Mouse (Mus musculus) layer of hippocampus, postnatal 10 days (tissue): ENCODE data around the gene Ccm2. TPM values are rescaled to one million over a fixed set of nuclear protein-coding genes. Genes with fewer than 3 reads are reported as not detected.

ENCODE experiments used
- DNase-seq, 2 experiments: peaks; one replicate each; pipeline ENCODE4 v3.0.0; 2021; ENCODE audit warnings: low spot score in 2 of 2
- total RNA-seq, 2 experiments: library from RNA; stranded (reverse); gene quantifications; 2 replicates each; pipeline ENCODE4 v1.2.3; 2021

The Ccm2 gene
- total RNA-seq, 2 experiments from 2014 or later, result 52.4 to 57.9 TPM

- peak; percentile 99 for DNase-seq
Measured at GRCm38 (mm10) chr11:6528186-6529006, 18.3 kb upstream of the Ccm2 start.

- DNase-seq, result no peak
Measured at GRCm38 (mm10) chr11:6529961-6530360, 16.7 kb upstream of the Ccm2 start.

DNA sequence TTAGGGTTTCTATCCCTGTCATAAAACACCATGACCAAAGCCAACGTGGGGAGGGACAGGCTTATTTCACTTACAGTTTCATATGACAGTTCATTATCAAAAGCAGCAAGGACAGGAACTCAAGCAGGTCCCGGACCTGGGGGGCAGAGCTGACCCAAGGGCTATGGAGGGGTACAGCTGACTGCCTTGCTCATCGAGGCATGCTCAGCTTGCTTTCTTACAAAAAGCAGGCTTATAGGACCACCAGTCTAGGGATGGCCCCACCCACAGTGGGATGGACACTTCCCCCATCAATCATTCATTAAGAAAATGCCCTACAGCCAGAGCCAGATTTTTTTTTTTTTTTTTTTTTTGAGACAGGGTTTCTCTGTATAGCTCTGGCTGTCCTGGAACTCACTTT is 15.9 kb upstream of the Ccm2 start:
- DNase-seq, result no peak

GRCm38 (mm10) chr11:6544683-6545082 is 2.0 kb upstream of the Ccm2 start:
- DNase-seq, result no peak

DNA sequence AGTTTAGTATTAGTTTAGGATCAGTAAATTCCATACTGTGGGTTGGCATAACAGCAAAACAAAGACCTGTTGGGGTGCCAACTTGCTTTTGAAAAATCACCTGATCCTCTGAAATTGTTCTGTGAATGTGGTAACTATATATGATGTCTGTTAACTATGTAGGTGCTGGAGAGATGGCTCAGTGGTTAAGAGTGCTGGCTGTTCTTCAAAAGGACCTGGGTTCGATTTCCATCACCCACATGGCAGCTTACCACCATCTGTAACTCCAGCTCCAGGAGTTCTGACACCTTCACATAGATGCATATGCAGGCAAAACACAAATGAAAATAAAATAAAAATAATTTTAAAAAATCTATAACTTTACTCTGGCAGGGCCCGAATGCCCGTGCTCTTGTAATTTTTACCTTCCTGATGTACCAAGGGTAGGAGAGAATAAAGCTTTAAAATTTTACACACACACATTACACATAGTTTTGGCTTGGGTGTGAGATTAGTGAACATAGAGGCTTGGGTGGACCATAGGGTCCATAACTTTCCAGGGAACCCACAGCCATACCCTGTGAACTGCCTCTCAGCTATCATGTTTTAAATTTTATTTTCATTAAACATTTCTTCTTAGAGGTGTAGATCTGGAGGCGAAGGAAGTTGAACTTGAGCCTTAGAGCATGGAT is 1.4 kb upstream of the Ccm2 start:
- no peak for DNase-seq

- no peak for DNase-seq
Measured at GRCm38 (mm10) chr11:6545857-6546192, 862 bp upstream of the Ccm2 start.

- peak; percentile 52 to 70 for DNase-seq
Measured at GRCm38 (mm10) chr11:6547037-6547680, 472 bp downstream of the Ccm2 start.

- no peak for DNase-seq
Measured at GRCm38 (mm10) chr11:6547696-6548325, 1.1 kb downstream of the Ccm2 start.

DNA sequence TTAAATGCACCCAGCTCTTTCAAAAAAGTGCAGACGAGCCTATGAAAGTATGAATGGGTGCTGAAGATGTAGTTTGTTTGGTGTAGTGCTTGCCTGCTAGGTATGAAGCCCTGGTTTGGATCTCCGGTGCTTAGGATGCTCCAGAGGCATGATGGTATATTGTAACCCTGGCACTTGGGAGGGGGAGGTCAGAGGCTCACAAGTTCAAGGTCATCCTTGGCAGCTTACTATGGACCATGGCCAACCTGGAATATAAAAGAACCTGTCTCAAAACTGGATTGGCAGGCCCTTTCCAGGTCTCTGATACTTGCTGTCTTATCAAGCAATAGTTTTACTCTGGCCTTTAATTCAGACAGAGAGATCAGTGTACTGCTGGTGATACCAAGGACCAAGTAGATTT is 3.1 kb downstream of the Ccm2 start:
- no peak for DNase-seq

GRCm38 (mm10) chr11:6550201-6550600 is 3.5 kb downstream of the Ccm2 start:
- DNase-seq, result no peak

GRCm38 (mm10) chr11:6558234-6558633 is 11.5 kb downstream of the Ccm2 start:
- DNase-seq, result no peak

GRCm38 (mm10) chr11:6559996-6560395 is 13.3 kb downstream of the Ccm2 start:
- no peak for DNase-seq

- no peak for DNase-seq
Measured at GRCm38 (mm10) chr11:6560655-6561360, 14.1 kb downstream of the Ccm2 start.

GRCm38 (mm10) chr11:6561474-6561873 is 14.8 kb downstream of the Ccm2 start:
- no peak for DNase-seq

GRCm38 (mm10) chr11:6562359-6562758 is 15.7 kb downstream of the Ccm2 start:
- DNase-seq, result no peak

DNA sequence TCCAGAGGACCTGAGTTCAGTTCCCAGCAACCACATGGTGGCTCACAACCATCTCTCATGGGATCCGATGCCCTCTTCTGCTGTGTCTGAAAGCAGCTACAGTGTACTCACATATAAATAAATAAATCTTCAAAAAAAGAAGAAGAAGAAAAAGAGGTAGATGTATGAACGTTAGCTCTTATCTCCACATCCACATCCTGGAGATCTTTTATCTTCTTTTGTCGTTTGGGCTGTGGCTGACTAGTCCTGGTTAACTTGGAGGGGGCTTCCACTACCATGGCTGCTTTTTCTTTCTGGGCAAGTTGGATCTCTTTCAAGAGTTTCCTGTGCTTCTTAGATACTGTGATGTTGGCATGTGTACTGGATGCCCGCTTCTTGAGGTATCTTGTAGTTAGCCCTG is 16.5 kb downstream of the Ccm2 start:
- DNase-seq, result no peak

DNA sequence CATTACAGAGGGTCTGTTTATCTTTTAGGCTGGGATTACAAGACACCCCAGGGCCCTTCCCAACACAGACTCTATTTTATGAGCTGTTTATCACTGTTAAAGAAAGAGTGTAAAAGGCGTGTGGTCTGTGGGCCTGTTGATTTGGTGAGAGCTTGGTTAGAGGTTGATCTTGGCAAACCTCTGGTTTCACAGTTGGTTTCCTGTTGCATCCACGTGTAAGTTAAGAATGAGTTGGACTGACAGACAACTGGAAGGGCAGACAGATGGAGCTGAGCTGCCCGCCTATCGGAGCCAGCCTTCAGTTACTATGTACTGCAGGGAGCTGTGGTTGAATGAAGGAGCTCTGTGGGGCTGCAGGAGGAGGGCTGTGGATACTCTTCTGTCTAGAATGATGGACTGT is 19.8 kb downstream of the Ccm2 start:
- DNase-seq, result no peak

DNA sequence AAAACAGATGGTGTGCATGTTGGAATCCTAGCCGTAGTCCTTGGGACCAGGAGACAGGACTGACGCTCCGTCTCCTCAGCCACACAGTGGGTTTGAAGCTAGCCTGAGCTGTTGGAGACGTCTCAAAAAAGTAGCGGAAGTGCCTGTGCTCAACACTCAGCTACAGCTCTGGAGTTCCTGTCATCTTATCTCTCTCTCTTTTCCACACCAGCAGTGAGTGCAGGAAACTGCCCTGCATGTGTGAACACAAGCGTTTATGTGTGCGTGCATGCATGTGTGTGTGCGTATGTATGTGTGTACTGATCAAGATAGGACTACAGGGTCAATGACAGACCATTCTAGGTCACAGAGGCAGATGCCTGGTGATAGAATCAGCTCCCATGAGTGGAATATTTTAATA is 21.3 kb downstream of the Ccm2 start:
- DNase-seq, result no peak

GRCm38 (mm10) chr11:6568584-6569409 is 22.1 kb downstream of the Ccm2 start:
- DNase-seq, result peak; percentile 38 to 46

DNA sequence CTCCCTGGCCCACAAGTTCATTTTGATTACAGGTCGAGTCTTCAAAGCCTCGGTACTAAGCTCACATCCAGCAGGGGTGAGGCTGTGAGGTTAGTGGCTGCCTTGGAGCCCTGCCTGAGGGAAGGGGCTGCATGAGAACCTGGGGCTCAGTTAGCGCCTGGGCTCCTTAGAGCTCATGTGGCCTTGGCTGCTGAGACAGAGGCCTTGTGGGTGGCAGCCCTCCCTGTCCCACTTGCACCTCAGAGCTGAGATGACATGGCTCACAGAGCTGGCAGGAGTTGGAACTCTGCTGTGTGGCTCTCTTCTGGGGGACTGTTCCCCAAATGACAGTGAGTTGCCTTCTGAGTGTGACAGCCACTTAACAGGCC is 22.7 kb downstream of the Ccm2 start:
- DNase-seq, result no peak
